Mouse (Mus musculus) heart, embryonic 10.5 days (tissue): Measurements from ENCODE around the gene Olfr297. TPM values are rescaled to one million over a fixed set of nuclear protein-coding genes. Genes with fewer than 3 reads are reported as not detected.

Source experiments
- DNase-seq: peaks from one replicate; pipeline ENCODE4 v3.0.0-alpha.2; 2017; ENCODE audit warnings: low spot score
- H3K27ac ChIP-seq: fragments of 300-500 bp; sonication (generic); 2 replicates; pipeline ENCODE4 v1.5.1; 2016; ENCODE audit warnings: mild to moderate bottlenecking
- H3K27me3 ChIP-seq: fragments of 300-500 bp; sonication (generic); 2 replicates; pipeline ENCODE4 v1.6.1; 2016; ENCODE audit warnings: mild to moderate bottlenecking; ENCODE audit not compliant: poor library complexity, insufficient read depth, severe bottlenecking
- H3K36me3 ChIP-seq: fragments of 300-500 bp; sonication (generic); 2 replicates; pipeline ENCODE4 v1.6.1; 2016; ENCODE audit warnings: mild to moderate bottlenecking, moderate library complexity
- H3K4me1 ChIP-seq: fragments of 300-500 bp; sonication (generic); 2 replicates; pipeline ENCODE4 v1.6.1; 2016; ENCODE audit warnings: mild to moderate bottlenecking
- H3K4me3 ChIP-seq: fragments of 300-500 bp; sonication (generic); 2 replicates; pipeline ENCODE4 v1.5.1; 2016; ENCODE audit warnings: mild to moderate bottlenecking, moderate library complexity
- H3K9me3 ChIP-seq: fragments of 300-500 bp; sonication (generic); 2 replicates; pipeline ENCODE4 v1.6.1; 2016; ENCODE audit warnings: mild to moderate bottlenecking, moderate library complexity
- WGBS: fragments of 180-500 bp; shearing (Covaris S2); methylation state at CpG from one replicate; pipeline ENCODE4 v1.1.7; 2016; 5-methylcytosine and 5-hydroxymethylcytosine counted together
- polyA plus RNA-seq: library from polyadenylated mRNA; unstranded; fragments of >200 nt; fragmentation: Nextera tagmentation; extraction: Ambion mirVana; gene quantifications from 2 replicates; pipeline ENCODE4 v1.2.1, GENCODE M21; 2016

The Olfr297 gene
- not detected in 2 replicates for polyA plus RNA-seq

DNA sequence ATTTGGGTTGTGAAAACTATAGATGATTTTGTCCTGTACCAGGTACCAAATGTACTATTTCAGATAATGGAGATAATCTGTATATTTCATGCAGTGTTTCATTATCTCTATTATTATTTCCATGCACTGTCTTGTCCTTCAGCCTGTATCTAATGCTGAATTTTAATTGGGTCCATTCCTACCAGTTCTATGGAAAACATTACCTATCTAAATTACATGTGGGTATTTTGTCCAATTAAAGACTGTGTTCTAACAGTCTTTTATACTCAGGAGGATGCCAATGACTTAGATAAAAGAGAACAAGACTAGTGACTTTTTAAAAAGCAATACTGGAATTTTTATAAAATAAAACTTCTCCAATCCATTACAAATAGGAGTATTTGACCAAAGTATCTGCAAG, at the start of gene Olfr297:
Gene Olfr297 (plus strand): TSS at position 301 of the 400 bp plus-strand sequence.
- H3K4me1 ChIP-seq, result no peaks in the 10 kb centered on the region
- H3K36me3 ChIP-seq, result no peaks in the 10 kb centered on the region
- no peak within 1 kb of the TSS for H3K27ac ChIP-seq
- DNase-seq, result no peak
- no peaks in the 10 kb centered on the region for H3K9me3 ChIP-seq
- no peaks in the 10 kb centered on the region for H3K27me3 ChIP-seq
- no peak within 1 kb of the TSS for H3K4me3 ChIP-seq

DNA sequence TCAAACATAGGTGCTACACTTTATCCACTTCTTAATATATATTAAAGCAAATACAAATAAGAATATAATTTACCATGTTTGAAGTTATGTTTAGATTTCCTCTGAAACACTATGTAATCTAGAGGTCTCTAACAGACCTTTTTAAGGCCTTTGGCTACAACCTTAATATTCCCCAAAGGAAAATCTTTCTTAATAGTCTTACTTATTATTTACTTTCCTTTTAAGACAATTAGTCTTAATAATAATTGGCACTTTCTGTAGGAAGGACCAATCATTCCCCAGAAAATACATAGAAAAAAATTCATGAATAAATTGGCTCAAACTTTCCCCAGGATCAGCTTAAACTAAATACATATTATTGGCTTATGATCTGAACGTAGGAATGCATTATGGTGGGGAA, 27.4 kb upstream of the Olfr297 start, which contains the start of gene Olfr298:
Gene Olfr298 (minus strand): TSS at position 101 of the 400 bp plus-strand sequence.
- Histone ChIP-seq H3K9me3 (no peaks in the 10 kb centered on the region), H3K36me3 (no peaks in the 10 kb centered on the region), H3K27ac (no peak within 1 kb of the TSS), H3K27me3 (no peaks in the 10 kb centered on the region), H3K4me3 (no peak within 1 kb of the TSS), H3K4me1 (no peaks in the 10 kb centered on the region)
- DNase-seq, result no peak
- WGBS, result 73% methylated on average over 1 of the region's 1 CpGs

Other genes with a start within 250 kb of the Olfr297 start
- not detected in 2 replicates for gene Olfr310, start 242.8 kb upstream of the Olfr297 start, polyA plus RNA-seq
- not detected in 2 replicates for gene Olfr309, start 206.3 kb upstream of the Olfr297 start, polyA plus RNA-seq
- gene Olfr308, start 194.3 kb upstream of the Olfr297 start, polyA plus RNA-seq, result not detected in 2 replicates
- gene Olfr307, start 182.4 kb upstream of the Olfr297 start, polyA plus RNA-seq, result not detected in 2 replicates
- not detected in 2 replicates for gene Olfr305, start 153.0 kb upstream of the Olfr297 start, polyA plus RNA-seq
- gene Olfr304, start 133.3 kb upstream of the Olfr297 start, polyA plus RNA-seq, result not detected in 2 replicates
- gene Olfr303, start 122.2 kb upstream of the Olfr297 start, polyA plus RNA-seq, result not detected in 2 replicates
- not detected in 2 replicates for gene Olfr301, start 116.1 kb upstream of the Olfr297 start, polyA plus RNA-seq
- not detected in 2 replicates for gene Olfr299, start 60.0 kb upstream of the Olfr297 start, polyA plus RNA-seq
- not detected in 2 replicates for gene Olfr298, start 27.5 kb upstream of the Olfr297 start, polyA plus RNA-seq
- not detected in 2 replicates for gene Olfr295, start 63.9 kb downstream of the Olfr297 start, polyA plus RNA-seq
- gene Olfr294, start 96.7 kb downstream of the Olfr297 start, polyA plus RNA-seq, result not detected in 2 replicates
- gene Olfr293, start 129.1 kb downstream of the Olfr297 start, polyA plus RNA-seq, result not detected in 2 replicates
- gene Olfr292, start 168.4 kb downstream of the Olfr297 start, polyA plus RNA-seq, result not detected in 2 replicates